Comparison of ENCODE assay signal across 8 mouse cellular contexts in the genomic region with DNA sequence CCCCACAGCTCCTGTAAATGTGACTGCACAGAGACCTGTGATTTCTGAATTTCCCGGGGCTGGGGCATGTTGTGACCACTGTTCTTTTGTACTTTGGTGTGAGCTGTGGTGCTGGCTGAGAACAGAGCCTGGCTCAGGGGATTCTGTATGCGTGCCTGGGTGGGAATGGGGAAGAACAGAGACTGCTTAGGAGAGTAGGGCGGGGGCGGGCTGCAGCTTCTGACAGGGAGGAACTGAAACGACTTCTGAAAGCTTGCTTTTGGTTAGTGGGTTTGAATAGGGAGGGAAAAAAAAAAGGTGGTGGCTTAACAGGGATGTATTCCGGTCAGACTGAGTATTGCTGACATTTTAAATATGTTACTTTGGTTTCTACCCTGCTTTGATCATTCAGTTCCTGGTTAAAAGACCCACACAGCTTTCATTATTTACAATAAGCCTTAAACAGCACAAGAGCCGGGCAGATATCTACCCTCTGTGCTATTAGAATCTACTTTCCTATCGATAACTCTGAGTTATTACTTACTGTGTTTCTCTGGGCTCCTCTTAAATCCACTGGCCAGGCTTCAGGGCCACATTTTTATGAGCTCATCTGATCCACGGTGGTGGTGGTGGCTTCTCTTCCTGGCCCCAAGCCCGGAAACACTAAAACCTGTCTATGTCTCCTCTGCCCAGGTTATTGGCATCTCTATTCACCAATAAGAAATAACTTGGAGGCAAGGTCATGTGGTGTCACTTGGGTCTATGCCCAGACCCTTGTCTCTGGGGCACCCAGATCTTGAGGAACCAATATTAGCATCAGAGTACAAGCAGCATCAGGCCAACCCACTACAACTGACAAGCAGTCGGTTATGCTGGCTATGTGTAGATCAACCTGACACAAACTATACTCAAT. TPM values are rescaled to one million over a fixed set of nuclear protein-coding genes. Genes with fewer than 3 reads are reported as not detected.
DNase-seq lines count a peak whose midpoint lies in the region; ATAC-seq and TF ChIP-seq lines count a peak whose summit lies in the region.

No protein-coding gene starts in this region.

- H3K9ac ChIP-seq in stomach, postnatal 0 days (ENCODE audit: low read length), result no peak overlapping the region

- H3K9me3 ChIP-seq in stomach, postnatal 0 days (ENCODE audit: control insufficient read depth, low read length), result no peaks in the 10 kb centered on the region

- H3K4me2 ChIP-seq in stomach, postnatal 0 days (replicated peaks; ENCODE audit: low read depth), result peak overlapping the region; percentile 29

- no peaks in the 10 kb centered on the region for H3K27me3 ChIP-seq in stomach, postnatal 0 days (ENCODE audit: control insufficient read depth, insufficient read depth, low read length)

- 42% methylated on average over 11 of the region's 11 CpGs for WGBS in stomach, postnatal 0 days

- no peak for TF ChIP-seq POLR2A in embryonic fibroblast, embryonic 13.5 days (IDR thresholded peaks at IDR 0.05; ENCODE audit: low read depth, low read length)

- TF ChIP-seq EP300 in stomach, postnatal 0 days (optimal IDR thresholded peaks at IDR 0.05), result no peak

- peak overlapping the region; percentile 44 for H3K27ac ChIP-seq in embryonic fibroblast, embryonic 13.5 days (ENCODE audit: insufficient read depth, low read length)
- no peak overlapping the region for H3K27ac ChIP-seq in stomach, postnatal 0 days (replicated peaks)

- peak; percentile 26 for DNase-seq in gastrocnemius, adult 18-20 months (ENCODE audit: low spot score)
- no peak for DNase-seq in gastrocnemius, postnatal 10 days
- peak; percentile 77 for DNase-seq in CD4-positive, CD25-positive, alpha-beta regulatory T cell, adult 2 months (ENCODE audit: low read depth, low spot score)
- peak; percentile 22 to 33 for DNase-seq in kidney, postnatal 36 days
- DNase-seq in stomach, postnatal 0 days (ENCODE audit: low spot score), result peak; percentile 19
- DNase-seq in layer of hippocampus, postnatal 10 days (ENCODE audit: low spot score in 2 of 2), result no peak
- no peak for DNase-seq in ovary, postnatal 36 days (ENCODE audit: low spot score)

- ATAC-seq in stomach, postnatal 0 days (ENCODE audit: low FRiP score, low TSS enrichment), result no peak

- TF ChIP-seq CTCF in embryonic fibroblast, embryonic 13.5 days (IDR thresholded peaks at IDR 0.05; ENCODE audit: borderline replicate concordance, insufficient read depth, low read length), result no peak
- no peak for TF ChIP-seq CTCF in stomach, postnatal 0 days (IDR thresholded peaks at IDR 0.05; ENCODE audit: low read depth)

- no peaks in the 10 kb centered on the region for H3K36me3 ChIP-seq in stomach, postnatal 0 days (ENCODE audit: control insufficient read depth, insufficient read depth, low read length)

- peak overlapping the region; percentile 4; the same call in 1 of the 2 replicates for H3K4me3 ChIP-seq in embryonic fibroblast, embryonic 13.5 days (ENCODE audit: insufficient read depth, low read length)
- H3K4me3 ChIP-seq in stomach, postnatal 0 days (ENCODE audit: low read depth, low read length), result peak overlapping the region; percentile 18

- H3K4me1 ChIP-seq in embryonic fibroblast, embryonic 13.5 days (ENCODE audit: control insufficient read depth, insufficient read depth, low read length), result peaks cover 6% of the 10 kb centered on the region; the same call in 1 of the 2 replicates
- H3K4me1 ChIP-seq in stomach, postnatal 0 days (replicated peaks; ENCODE audit: control insufficient read depth, insufficient read depth), result no peaks in the 10 kb centered on the region

RNA-seq across cellular contexts. Expression of a gene that starts 2.0 kb away (rescaled TPM):
- total RNA-seq in gastrocnemius, adult 18-20 months (2021), result 1 to 10 TPM in 1 of 2 experiments, under 1 TPM in 1; 0.62 to 1.2 TPM
- total RNA-seq in gastrocnemius, postnatal 10 days (2021), result 1 to 10 TPM; 1.3 to 2.3 TPM
- 7.4 and 7.7 TPM in 2 replicates for polyA plus RNA-seq in embryonic fibroblast, embryonic 13.5 days (2011; ENCODE audit: insufficient read length, low read depth, missing spikeins)
- polyA plus RNA-seq in stomach, postnatal 0 days (2015; fragmentation: Nextera tagmentation; extraction: Ambion mirVana), result 22.1 and 23.1 TPM in 2 replicates
- total RNA-seq in layer of hippocampus, postnatal 10 days (2021), result under 1 TPM; 0.27 to 0.64 TPM

RNA-seq across cellular contexts. Expression of a gene that starts 46.3 kb away (rescaled TPM):
- total RNA-seq in gastrocnemius, adult 18-20 months (2021), result under 1 TPM; 0.11 to 0.21 TPM
- total RNA-seq in gastrocnemius, postnatal 10 days (2021), result under 1 TPM; 0.12 to 0.52 TPM
- 2.2 and 4.2 TPM in 2 replicates for polyA plus RNA-seq in embryonic fibroblast, embryonic 13.5 days (2011; ENCODE audit: insufficient read length, low read depth, missing spikeins)
- 0.33 and 0.35 TPM in 2 replicates for polyA plus RNA-seq in stomach, postnatal 0 days (2015; fragmentation: Nextera tagmentation; extraction: Ambion mirVana)
- total RNA-seq in layer of hippocampus, postnatal 10 days (2021), result under 1 TPM; 0.23 to 0.49 TPM

RNA-seq across cellular contexts. Expression of a gene that starts 49.8 kb away (rescaled TPM):
- total RNA-seq in gastrocnemius, adult 18-20 months (2021), result not detected
- under 1 TPM in 1 of 2 experiments, not detected in 1; 0.18 TPM for total RNA-seq in gastrocnemius, postnatal 10 days (2021)
- not detected in 2 replicates for polyA plus RNA-seq in embryonic fibroblast, embryonic 13.5 days (2011; ENCODE audit: insufficient read length, low read depth, missing spikeins)
- 0.17 and 0.29 TPM in 2 replicates for polyA plus RNA-seq in stomach, postnatal 0 days (2015; fragmentation: Nextera tagmentation; extraction: Ambion mirVana)
- not detected for total RNA-seq in layer of hippocampus, postnatal 10 days (2021)

Comparison
In these comparisons a context has a peak if more than half of its experiments do, and no peak if none do; other contexts are left out.
1. DNase-seq: peak in gastrocnemius, adult 18-20 months (single experiment), CD4-positive, CD25-positive, alpha-beta regulatory T cell, adult 2 months (single experiment), kidney, postnatal 36 days (2 of 2) and stomach, postnatal 0 days (single experiment); none in gastrocnemius, postnatal 10 days (single experiment), layer of hippocampus, postnatal 10 days (0 of 2) and ovary, postnatal 36 days (single experiment).